Mouse (Mus musculus) ES-E14 (cell line): Measurements from ENCODE around the gene Uri1. TPM values are rescaled to one million over a fixed set of nuclear protein-coding genes. Genes with fewer than 3 reads are reported as not detected.

ENCODE experiments used
- DNase-seq: peaks from one replicate; pipeline ENCODE4 v3.0.0-alpha.2; 2013; ENCODE audit warnings: low read depth, low spot score
- H3K27ac ChIP-seq: 2 replicates; pipeline ENCODE4 v1.5.1; 2012; ENCODE audit warnings: low read depth, mild to moderate bottlenecking, low read length, moderate library complexity, mixed read lengths; ENCODE audit not compliant: poor library complexity, insufficient read depth, severe bottlenecking
- H3K36me3 ChIP-seq: 2 replicates; pipeline ENCODE4 v1.6.1; 2012; ENCODE audit warnings: mild to moderate bottlenecking, low read length, moderate library complexity, mixed read lengths; ENCODE audit not compliant: control insufficient read depth, poor library complexity, insufficient read depth, severe bottlenecking
- H3K4me1 ChIP-seq, 2 experiments: fragments of 150-350 bp in 1 of 2; sonication (generic) in 1 of 2; 2 replicates each; pipeline ENCODE4 v1.6.1; 2012; ENCODE audit warnings: low read length in 2 of 2, mild to moderate bottlenecking in 1 of 2, mixed read lengths in 1 of 2; ENCODE audit not compliant: control insufficient read depth in 2 of 2, insufficient read depth in 2 of 2, poor library complexity in 1 of 2
- H3K4me3 ChIP-seq, 2 experiments: fragments of 150-350 bp in 1 of 2; sonication (generic) in 1 of 2; 2 replicates each; pipeline ENCODE4 v1.5.1; 2012; ENCODE audit warnings: low read length in 2 of 2, low read depth in 1 of 2, mild to moderate bottlenecking in 1 of 2, mixed read lengths in 1 of 2; ENCODE audit not compliant: insufficient read depth in 1 of 2, poor library complexity in 1 of 2, severe bottlenecking in 1 of 2
- H3K9ac ChIP-seq: 2 replicates; pipeline ENCODE4 v1.6.1; 2012; ENCODE audit warnings: low read depth, mild to moderate bottlenecking, low read length, mixed read lengths; ENCODE audit not compliant: poor library complexity, insufficient read depth, severe bottlenecking
- H3K9me3 ChIP-seq: fragments of 150-350 bp; sonication (generic); 2 replicates; pipeline ENCODE4 v1.6.1; 2012; ENCODE audit warnings: low read depth, mild to moderate bottlenecking, low read length; ENCODE audit not compliant: control insufficient read depth, insufficient read depth
- CHD2 ChIP-seq: IDR thresholded peaks from 2 replicates; pipeline ENCODE4 v1.6.1; 2014; ENCODE audit warnings: mild to moderate bottlenecking, low read depth, low read length, inconsistent platforms
- HCFC1 ChIP-seq: IDR thresholded peaks from 2 replicates; pipeline ENCODE4 v1.6.1; 2012; ENCODE audit warnings: low read length, inconsistent platforms, borderline replicate concordance; ENCODE audit not compliant: insufficient read depth
- MAFK ChIP-seq: IDR thresholded peaks from 2 replicates; pipeline ENCODE4 v1.6.1; 2014; ENCODE audit warnings: mild to moderate bottlenecking, low read depth, low read length, inconsistent platforms; ENCODE audit not compliant: insufficient read depth
- ZC3H11A ChIP-seq: IDR thresholded peaks from 2 replicates; pipeline ENCODE4 v1.6.1; 2012; ENCODE audit warnings: low read depth, mild to moderate bottlenecking, inconsistent platforms, low read length, borderline replicate concordance
- ZNF384 ChIP-seq: IDR thresholded peaks from 2 replicates; pipeline ENCODE4 v1.6.1; 2012; ENCODE audit warnings: low read depth, low read length, inconsistent platforms
- in situ Hi-C, 2 experiments: fragments of 600-800 bp; cut with MboI; formaldehyde crosslinking; loops; one replicate each; pipeline ENCODE4 v1.15.1; 2025; ENCODE audit warnings: low sequenced_read_pairs in 2 of 2, inconsistent platforms in 1 of 2; ENCODE audit not compliant: unreplicated experiment in 2 of 2
- total RNA-seq: library from RNA; depleted of rRNA; stranded (reverse); fragments of 300-350 nt; gene quantifications from 2 replicates; pipeline ENCODE4 v1.2.3, GENCODE M21; 2012

The Uri1 gene
- total RNA-seq, 1 experiment = 68.4 TPM

- Histone ChIP-seq H3K9ac (no peak overlapping the region), H3K4me3 (no peak overlapping the region), H3K9me3 (no peaks in the 10 kb centered on the region), H3K36me3 (peaks cover 16% of the 10 kb centered on the region), H3K27ac (no peak overlapping the region), H3K4me1 (peaks cover 4% of the 10 kb centered on the region in 2 experiments; a peak in 1 of 4 replicates)
- no peak for TF ChIP-seq ZNF384
- no peak for TF ChIP-seq HCFC1
- no peak for TF ChIP-seq CHD2
- no peak for TF ChIP-seq ZC3H11A
- no peak for TF ChIP-seq MAFK
- in situ Hi-C loops = no loop called here
- DNase-seq = no peak
These were observed 45.7 kb downstream of the Uri1 start for GRCm38 (mm10) chr7:37977676-37978075.

- no peak overlapping the region for H3K9ac ChIP-seq
- no peak overlapping the region for H3K27ac ChIP-seq
- no peaks in the 10 kb centered on the region for H3K9me3 ChIP-seq
- in situ Hi-C loops = no loop called here
- peaks cover 4% of the 10 kb centered on the region in 2 experiments; a peak in 2 of 4 replicates for H3K4me1 ChIP-seq
- TF ChIP-seq CHD2 (no peak), ZC3H11A (no peak), ZNF384 (no peak), HCFC1 (no peak), MAFK (no peak)
- no peak for DNase-seq
- no peak overlapping the region for H3K4me3 ChIP-seq
- H3K36me3 ChIP-seq = peaks cover 7% of the 10 kb centered on the region
These were observed 50.3 kb downstream of the Uri1 start for GRCm38 (mm10) chr7:37972999-37973555.

DNA sequence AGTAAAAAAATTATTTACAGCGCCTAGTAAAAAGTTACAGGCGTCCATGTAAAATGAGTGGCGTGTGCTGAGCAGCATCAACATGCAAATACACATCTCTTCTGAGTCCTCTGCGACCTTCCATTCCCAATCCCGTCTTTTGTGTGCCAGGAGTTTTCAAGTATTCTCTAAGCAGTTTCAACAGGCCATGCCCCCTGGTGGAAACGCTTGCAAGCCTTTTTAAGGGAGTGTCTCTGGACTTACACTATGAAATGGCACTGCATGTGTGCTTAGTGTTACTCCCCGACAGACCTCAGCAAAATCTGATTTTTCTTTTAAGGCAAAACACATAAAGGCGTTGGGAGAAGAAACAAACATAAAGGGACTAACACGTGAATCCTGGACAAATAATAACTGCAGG is 50.8 kb downstream of the Uri1 start:
- in situ Hi-C loops = no loop called here
- H3K27ac ChIP-seq = no peak overlapping the region
- peak; percentile 22 for DNase-seq

DNA sequence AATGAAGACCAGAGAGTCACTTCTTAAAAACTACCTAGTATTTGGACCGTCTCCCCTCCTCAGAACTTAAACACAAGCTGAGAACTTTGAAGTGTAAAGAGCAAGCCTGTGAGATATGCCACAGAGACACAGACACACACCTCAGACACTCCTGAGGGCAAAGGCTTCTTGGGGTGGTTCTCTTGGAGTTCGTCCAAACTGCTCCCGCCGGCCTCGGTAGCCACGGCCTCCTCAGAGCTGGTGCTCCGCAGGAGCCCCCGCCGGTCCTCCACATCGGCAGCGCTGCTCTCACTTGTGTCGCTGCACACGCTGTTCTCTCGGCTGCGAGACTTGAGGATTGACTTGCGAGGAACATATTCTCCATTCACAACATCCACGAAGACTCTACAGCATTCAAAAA is 61.0 kb downstream of the Uri1 start:
- Histone ChIP-seq H3K9me3 (no peaks in the 10 kb centered on the region), H3K27ac (no peak overlapping the region), H3K4me1 (no peaks in the 10 kb centered on the region), H3K4me3 (no peak overlapping the region), H3K9ac (no peak overlapping the region), H3K36me3 (peaks cover 37% of the 10 kb centered on the region)
- TF ChIP-seq HCFC1 (no peak), ZC3H11A (no peak), MAFK (no peak), ZNF384 (no peak), CHD2 (no peak)
- no peak for DNase-seq
- in situ Hi-C loops = no loop called here

More for the DNA sequence above, 50.8 kb downstream of the Uri1 start:
- TF ChIP-seq ZC3H11A (no peak), ZNF384 (no peak), HCFC1 (no peak), MAFK (no peak), CHD2 (no peak)
- Histone ChIP-seq H3K4me3 (no peak overlapping the region), H3K36me3 (peaks cover 7% of the 10 kb centered on the region), H3K4me1 (peaks cover 4% of the 10 kb centered on the region in 2 experiments; a peak in 2 of 4 replicates), H3K9me3 (no peaks in the 10 kb centered on the region), H3K9ac (no peak overlapping the region)
